Mouse (Mus musculus) hindbrain, embryonic 11.5 days (tissue): ENCODE results near the gene Plcb1. TPM values are rescaled to one million over a fixed set of nuclear protein-coding genes. Genes with fewer than 3 reads are reported as not detected.
A peak's percentile ranks its signal among the peaks of the same experiment; 100 is the strongest.

Source experiments
- ATAC-seq: fragments of 200-750 bp; cut with Nextera tagmentation; 2 replicates; pipeline ENCODE4 v1.8.0; 2017; ENCODE audit warnings: mild to moderate bottlenecking, moderate TSS enrichment, moderate library complexity; ENCODE audit not compliant: low FRiP score
- DNase-seq: peaks from one replicate; pipeline ENCODE4 v3.0.0-alpha.2; 2015; ENCODE audit warnings: low spot score
- H3K27ac ChIP-seq: fragments of 300-500 bp; sonication (generic); 2 replicates; pipeline ENCODE4 v1.5.1; 2014; ENCODE audit warnings: mild to moderate bottlenecking, low read depth, low read length
- H3K27me3 ChIP-seq: fragments of 300-500 bp; sonication (generic); 2 replicates; pipeline ENCODE4 v1.6.1; 2014; ENCODE audit warnings: mild to moderate bottlenecking, low read length, moderate library complexity, mixed read lengths; ENCODE audit not compliant: control insufficient read depth, insufficient read depth
- H3K36me3 ChIP-seq: fragments of 300-500 bp; sonication (generic); 2 replicates; pipeline ENCODE4 v1.6.1; 2014; ENCODE audit warnings: mild to moderate bottlenecking, low read length, moderate library complexity, mixed read lengths; ENCODE audit not compliant: control insufficient read depth, insufficient read depth
- H3K4me1 ChIP-seq: fragments of 300-500 bp; sonication (generic); replicated peaks from 2 replicates; pipeline ENCODE4 v1.6.1; 2014; ENCODE audit warnings: low read length, mixed read lengths; ENCODE audit not compliant: control insufficient read depth, insufficient read depth
- H3K4me2 ChIP-seq: fragments of 300-500 bp; sonication (generic); replicated peaks from 2 replicates; pipeline ENCODE4 v1.6.1; 2014; ENCODE audit warnings: mild to moderate bottlenecking, low read depth, low read length
- H3K4me3 ChIP-seq: fragments of 300-500 bp; sonication (generic); 2 replicates; pipeline ENCODE4 v1.5.1; 2014; ENCODE audit warnings: low read depth, low read length
- H3K9ac ChIP-seq: fragments of 300-500 bp; sonication (generic); 2 replicates; pipeline ENCODE4 v1.6.1; 2014; ENCODE audit warnings: low read depth, low read length
- H3K9me3 ChIP-seq: fragments of 300-500 bp; sonication (generic); 2 replicates; pipeline ENCODE4 v1.6.1; 2016; ENCODE audit warnings: low read length; ENCODE audit not compliant: control insufficient read depth
- WGBS: fragments of 180-500 bp; shearing (Covaris S2); extraction: QIAGEN DNeasy Blood & Tissue Kit; methylation state at CpG from one replicate; pipeline ENCODE4 v1.1.7; 2014; 5-methylcytosine and 5-hydroxymethylcytosine counted together
- polyA plus RNA-seq: library from polyadenylated mRNA; unstranded; fragments of >200 nt; fragmentation: Nextera tagmentation; extraction: Ambion mirVana; gene quantifications from 2 replicates; pipeline ENCODE4 v1.2.1, GENCODE M21; 2014

Gene Plcb1
- polyA plus RNA-seq, 1 experiment from 2014 or later = 10.7 TPM

DNA sequence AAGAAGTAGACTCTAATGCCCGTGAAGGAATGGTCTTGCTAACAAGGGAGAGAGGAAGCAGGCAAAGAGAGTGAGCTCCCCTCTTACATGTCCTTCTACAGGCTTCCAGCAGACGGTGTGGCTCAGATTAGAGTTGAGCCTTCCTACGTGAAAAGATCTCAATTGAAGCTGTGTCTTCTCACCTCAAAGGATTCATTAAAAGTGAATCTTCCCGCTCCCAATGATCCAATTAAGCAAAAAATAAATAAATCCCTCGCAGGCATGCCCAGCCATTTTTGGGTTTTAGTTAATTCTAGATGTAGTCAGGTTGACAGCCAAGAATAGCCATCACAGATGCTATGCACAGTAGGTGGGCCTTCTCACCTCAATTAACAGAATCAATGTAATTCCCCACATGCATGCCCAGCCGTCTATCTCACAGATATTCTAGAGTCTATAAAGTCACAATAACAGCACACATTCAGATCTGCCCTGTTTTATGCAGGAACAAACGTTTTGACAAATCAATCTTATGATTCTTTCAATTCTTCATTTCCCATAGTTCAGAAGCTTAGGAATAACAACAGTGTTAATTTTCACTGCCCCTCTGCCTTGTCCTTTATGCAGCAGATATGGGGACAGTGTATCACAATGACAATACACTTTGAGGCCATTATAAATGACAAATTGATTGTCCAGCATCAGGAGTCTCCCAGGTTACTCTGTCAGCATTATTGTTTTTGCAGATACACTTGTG lies 520.0 kb downstream of the Plcb1 start:
- peak; percentile 31; the same call in 1 of the 2 replicates for ATAC-seq
- DNase-seq = no peak

DNA sequence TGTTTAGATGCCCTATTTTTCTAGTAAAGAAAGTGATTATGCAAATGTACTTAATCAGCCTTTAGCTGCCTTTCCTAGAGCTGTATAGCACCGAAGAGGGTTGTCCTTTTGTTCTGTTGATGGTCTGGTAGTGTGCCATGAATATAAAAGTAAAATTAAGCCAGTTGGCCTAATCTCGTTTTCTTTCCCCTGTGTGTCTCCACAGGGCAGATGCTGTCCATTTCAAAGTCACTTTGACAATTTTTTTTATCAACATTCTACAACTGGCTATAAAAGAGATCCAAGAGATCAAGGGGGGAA lies 520.6 kb downstream of the Plcb1 start:
- no peak overlapping the region for H3K4me3 ChIP-seq
- peak; percentile 22; the same call in 1 of the 2 replicates for ATAC-seq
- no peaks in the 10 kb centered on the region for H3K4me1 ChIP-seq
- no peak overlapping the region for H3K4me2 ChIP-seq
- no peaks in the 10 kb centered on the region for H3K9me3 ChIP-seq
- no peak for DNase-seq
- 49% methylated on average over 2 of the region's 2 CpGs for WGBS
- no peak overlapping the region for H3K9ac ChIP-seq
- H3K27me3 ChIP-seq = no peaks in the 10 kb centered on the region
- no peak overlapping the region for H3K27ac ChIP-seq
- no peaks in the 10 kb centered on the region for H3K36me3 ChIP-seq

More for the DNA sequence above, 520.0 kb downstream of the Plcb1 start:
- H3K36me3 ChIP-seq = no peaks in the 10 kb centered on the region
- H3K4me2 ChIP-seq = no peak overlapping the region
- H3K27ac ChIP-seq = no peak overlapping the region
- no peak overlapping the region for H3K4me3 ChIP-seq
- WGBS = 66% methylated on average over 7 of the region's 7 CpGs
- no peaks in the 10 kb centered on the region for H3K4me1 ChIP-seq
- H3K27me3 ChIP-seq = no peaks in the 10 kb centered on the region
- H3K9ac ChIP-seq = no peak overlapping the region
- H3K9me3 ChIP-seq = no peaks in the 10 kb centered on the region

DNA sequence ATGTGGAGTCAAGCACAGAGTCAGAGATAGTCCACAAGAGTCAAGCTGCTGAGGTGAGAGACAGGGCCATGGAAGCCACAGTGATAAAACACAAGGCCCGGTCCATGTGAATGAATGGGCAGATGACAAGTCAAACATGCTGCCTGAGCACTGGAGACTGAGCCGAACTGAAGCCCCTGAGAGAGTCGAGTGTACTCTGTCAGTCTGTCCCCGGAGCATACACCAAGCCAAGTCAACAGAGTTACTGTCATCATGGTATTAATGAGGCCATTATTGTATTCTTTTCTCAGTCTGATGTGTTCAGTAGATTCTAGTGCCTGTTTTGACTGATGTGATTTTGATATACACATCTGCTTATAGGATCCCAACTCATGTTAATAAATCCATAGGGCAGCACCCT lies 521.9 kb downstream of the Plcb1 start:
- no peak overlapping the region for H3K4me3 ChIP-seq
- ATAC-seq (peak; percentile 38), DNase-seq (no peak)
- 76% methylated on average over 4 of the region's 4 CpGs for WGBS
- H3K9ac ChIP-seq = no peak overlapping the region
- H3K27ac ChIP-seq = no peak overlapping the region
- H3K4me2 ChIP-seq = no peak overlapping the region
- H3K9me3 ChIP-seq = no peaks in the 10 kb centered on the region
- H3K4me1 ChIP-seq = no peaks in the 10 kb centered on the region
- no peaks in the 10 kb centered on the region for H3K36me3 ChIP-seq
- no peaks in the 10 kb centered on the region for H3K27me3 ChIP-seq

DNA sequence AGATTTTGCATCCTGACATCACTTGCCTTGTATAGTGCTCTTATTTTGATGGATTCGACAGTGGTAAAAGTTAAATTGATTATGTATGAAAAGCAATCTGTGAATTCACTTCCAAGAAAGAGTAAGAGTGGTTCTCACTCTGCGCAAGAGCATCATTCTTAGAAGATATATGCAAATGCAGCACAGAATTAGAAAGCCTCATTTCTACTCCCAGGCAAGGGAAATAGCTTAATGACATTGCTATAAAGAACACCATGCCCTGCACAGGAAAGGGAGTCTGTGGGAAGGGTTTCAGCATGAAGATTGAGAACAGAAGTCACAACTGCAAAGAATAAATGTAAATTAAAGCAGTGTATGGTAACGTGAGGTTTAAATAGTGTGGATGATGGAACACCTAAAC lies 530.1 kb downstream of the Plcb1 start:
- no peak overlapping the region for H3K4me3 ChIP-seq
- H3K36me3 ChIP-seq = no peaks in the 10 kb centered on the region
- no peak overlapping the region for H3K9ac ChIP-seq
- no peak overlapping the region for H3K27ac ChIP-seq
- 96% methylated on average over 3 of the region's 3 CpGs for WGBS
- H3K4me1 ChIP-seq = no peaks in the 10 kb centered on the region
- no peaks in the 10 kb centered on the region for H3K9me3 ChIP-seq
- no peak for DNase-seq
- ATAC-seq = no peak
- no peak overlapping the region for H3K4me2 ChIP-seq
- H3K27me3 ChIP-seq = no peaks in the 10 kb centered on the region

DNA sequence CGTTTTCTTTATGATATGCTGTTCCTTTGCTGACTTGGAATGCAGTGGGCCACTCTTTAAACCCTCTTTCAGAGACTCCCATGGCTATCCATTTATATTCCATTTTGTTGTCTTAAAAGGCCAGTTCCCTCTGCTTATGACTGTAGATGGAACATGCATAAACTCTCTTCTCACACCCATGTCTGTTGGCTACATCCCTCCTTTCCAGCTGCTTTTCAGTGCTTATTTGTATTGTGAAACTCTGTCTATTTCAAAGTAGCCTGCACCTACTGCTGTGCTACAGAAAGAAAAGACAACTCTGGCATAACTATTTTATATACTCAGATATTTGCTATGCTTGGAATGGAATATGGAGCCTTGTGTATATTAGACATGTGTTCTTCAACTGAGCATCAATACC lies 532.3 kb downstream of the Plcb1 start:
- Histone ChIP-seq H3K4me3 (no peak overlapping the region), H3K4me2 (no peak overlapping the region), H3K27me3 (no peaks in the 10 kb centered on the region), H3K27ac (no peak overlapping the region), H3K4me1 (no peaks in the 10 kb centered on the region), H3K36me3 (no peaks in the 10 kb centered on the region), H3K9ac (no peak overlapping the region), H3K9me3 (no peaks in the 10 kb centered on the region)
- 92% methylated on average over 1 of the region's 1 CpGs for WGBS
- ATAC-seq (no peak), DNase-seq (no peak)

DNA sequence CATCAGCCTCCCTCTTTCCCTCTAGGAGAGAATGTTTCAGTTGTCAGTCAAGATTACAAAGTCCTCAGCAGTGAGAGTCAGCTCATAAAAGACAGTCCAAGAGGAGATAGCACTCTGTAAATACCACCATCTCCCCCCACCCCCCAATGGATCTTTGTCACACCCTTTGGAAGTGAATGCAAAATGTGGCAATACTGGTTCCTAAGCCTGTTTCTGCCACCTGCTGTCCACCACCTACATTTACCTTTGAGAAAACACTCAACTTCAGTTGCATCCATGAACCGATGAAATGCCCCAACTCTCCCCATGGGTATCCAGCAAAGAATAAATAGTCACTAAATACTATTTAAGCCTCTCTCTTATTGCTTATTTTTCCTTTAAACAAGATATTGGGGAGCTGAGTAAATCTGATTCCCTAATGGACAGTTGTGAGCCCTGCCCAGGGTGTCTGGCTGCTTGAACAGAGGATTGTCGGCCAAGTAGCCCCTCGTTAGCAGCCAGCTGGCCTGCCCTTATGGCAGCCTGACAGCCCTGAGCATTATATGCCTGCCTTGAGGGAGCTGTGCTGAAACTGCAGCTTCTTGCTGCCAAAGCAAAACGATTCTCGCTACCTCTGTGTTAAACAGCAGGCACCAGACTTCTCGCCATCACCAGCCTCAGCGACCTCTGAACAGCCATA lies 537.5 kb downstream of the Plcb1 start:
- ATAC-seq (no peak; the same call in 1 of the 2 replicates), DNase-seq (no peak)
- H3K27me3 ChIP-seq = no peaks in the 10 kb centered on the region
- no peaks in the 10 kb centered on the region for H3K9me3 ChIP-seq
- no peaks in the 10 kb centered on the region for H3K4me1 ChIP-seq
- H3K4me2 ChIP-seq = no peak overlapping the region; the same call in 1 of the 2 replicates
- H3K36me3 ChIP-seq = no peaks in the 10 kb centered on the region
- no peak overlapping the region for H3K9ac ChIP-seq
- H3K4me3 ChIP-seq = no peak overlapping the region
- no peak overlapping the region for H3K27ac ChIP-seq
- WGBS = 78% methylated on average over 7 of the region's 7 CpGs

DNA sequence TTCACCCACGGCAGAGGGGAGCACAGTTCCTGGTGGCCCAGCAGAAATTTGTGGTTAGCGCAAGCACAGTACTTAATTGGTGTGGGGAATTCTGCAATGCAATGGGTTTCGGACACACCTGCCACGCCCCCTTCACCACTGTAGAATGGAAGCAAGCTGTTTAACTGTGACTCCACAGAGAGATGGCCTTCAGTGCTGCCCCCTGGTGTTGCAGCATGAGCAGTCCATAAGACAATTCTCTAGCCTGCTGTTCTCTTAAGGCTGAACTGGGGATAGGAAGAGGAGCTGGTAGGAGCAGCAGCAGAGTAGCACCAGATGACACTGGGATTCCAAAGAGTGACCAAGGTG lies 538.1 kb downstream of the Plcb1 start:
- ATAC-seq = peak; percentile 88
- Histone ChIP-seq H3K9ac (no peak overlapping the region), H3K27ac (no peak overlapping the region), H3K4me2 (no peak overlapping the region; the same call in 1 of the 2 replicates), H3K9me3 (no peaks in the 10 kb centered on the region), H3K4me1 (no peaks in the 10 kb centered on the region), H3K27me3 (no peaks in the 10 kb centered on the region), H3K4me3 (no peak overlapping the region), H3K36me3 (no peaks in the 10 kb centered on the region)
- DNase-seq = peak; percentile 87
- 42% methylated on average over 4 of the region's 4 CpGs for WGBS

DNA sequence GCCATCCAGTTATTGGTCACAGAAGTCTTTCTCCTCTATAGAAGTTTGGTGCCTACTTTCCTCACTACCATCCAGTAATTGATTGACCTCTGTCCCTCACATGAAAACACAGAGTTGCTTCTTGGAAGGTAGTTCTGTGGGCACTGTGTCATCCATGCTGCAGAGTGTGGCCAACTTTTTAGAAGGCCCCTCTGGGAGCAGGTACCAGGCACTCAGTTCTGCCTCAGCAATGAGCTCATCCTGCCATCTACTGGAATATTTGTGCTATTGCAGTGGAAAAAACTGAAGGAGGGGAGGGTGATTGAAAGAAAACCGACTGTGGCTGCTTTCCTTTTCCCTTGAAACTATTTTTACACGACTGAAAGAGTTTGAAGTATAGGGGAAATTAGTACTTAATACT lies 542.9 kb downstream of the Plcb1 start:
- Histone ChIP-seq H3K36me3 (no peaks in the 10 kb centered on the region), H3K27me3 (no peaks in the 10 kb centered on the region), H3K27ac (no peak overlapping the region), H3K4me3 (no peak overlapping the region), H3K4me1 (no peaks in the 10 kb centered on the region), H3K4me2 (no peak overlapping the region), H3K9me3 (no peaks in the 10 kb centered on the region), H3K9ac (no peak overlapping the region)
- DNase-seq = peak; percentile 76
- WGBS = 6% methylated on average over 2 of the region's 2 CpGs
- peak; percentile 75 for ATAC-seq
